Mouse (Mus musculus): ENCODE results near the gene Agap3.

Gene Agap3

GRCm38 (mm10) chr5:24452030-24452690 is at the start of gene Agap3:
Gene Agap3 (plus strand): TSS chr5:24452177.
- DNase-seq (ENCODE audit: low spot score), result peak; percentile 45

- DNase-seq (ENCODE audit: low spot score), result no peak
Observed at GRCm38 (mm10) chr5:24404594-24405360, 47.2 kb upstream of the Agap3 start.

GRCm38 (mm10) chr5:24405389-24405876 is 46.5 kb upstream of the Agap3 start:
- no peak for DNase-seq (ENCODE audit: low spot score)

- no peak for DNase-seq (ENCODE audit: low spot score)
Observed at GRCm38 (mm10) chr5:24408651-24409050, 43.3 kb upstream of the Agap3 start.

- DNase-seq (ENCODE audit: low spot score), result no peak
Observed at GRCm38 (mm10) chr5:24409466-24409865, 42.5 kb upstream of the Agap3 start.

GRCm38 (mm10) chr5:24412063-24412462 is 39.9 kb upstream of the Agap3 start:
- DNase-seq (ENCODE audit: low spot score), result no peak

- no peak for DNase-seq (ENCODE audit: low spot score)
Observed at GRCm38 (mm10) chr5:24413042-24413693, 38.8 kb upstream of the Agap3 start, which contains the start of gene Asic3. Gene Asic3 (plus strand): TSS chr5:24413392.

- DNase-seq (ENCODE audit: low spot score), result no peak
Observed at GRCm38 (mm10) chr5:24413938-24414337, 38.0 kb upstream of the Agap3 start.

- DNase-seq (ENCODE audit: low spot score), result peak; percentile 65
Observed at GRCm38 (mm10) chr5:24416222-24416736, 35.7 kb upstream of the Agap3 start.

- no peak for DNase-seq (ENCODE audit: low spot score)
Observed at GRCm38 (mm10) chr5:24417587-24417986, 34.4 kb upstream of the Agap3 start.

GRCm38 (mm10) chr5:24420381-24420780 is 31.6 kb upstream of the Agap3 start:
- DNase-seq (ENCODE audit: low spot score), result no peak

- DNase-seq (ENCODE audit: low spot score), result peak; percentile 95
Observed at GRCm38 (mm10) chr5:24423129-24424003, 28.6 kb upstream of the Agap3 start, which contains the start of the genes Cdk5 and Slc4a2. Gene Cdk5 (minus strand): TSS chr5:24423530. Gene Slc4a2 (plus strand): TSS chr5:24423837.

GRCm38 (mm10) chr5:24424004-24424781 is 27.8 kb upstream of the Agap3 start:
- no peak for DNase-seq (ENCODE audit: low spot score)

- DNase-seq (ENCODE audit: low spot score), result peak; percentile 90
Observed at GRCm38 (mm10) chr5:24424861-24425411, 27.0 kb upstream of the Agap3 start.

GRCm38 (mm10) chr5:24425421-24426036 is 26.4 kb upstream of the Agap3 start:
- DNase-seq (ENCODE audit: low spot score), result no peak

- no peak for DNase-seq (ENCODE audit: low spot score)
Observed at GRCm38 (mm10) chr5:24426037-24426432, 25.9 kb upstream of the Agap3 start.

- DNase-seq (ENCODE audit: low spot score), result no peak
Observed at GRCm38 (mm10) chr5:24426556-24427284, 25.3 kb upstream of the Agap3 start.

- no peak for DNase-seq (ENCODE audit: low spot score)
Observed at GRCm38 (mm10) chr5:24427285-24427633, 24.7 kb upstream of the Agap3 start.

- no peak for DNase-seq (ENCODE audit: low spot score)
Observed at GRCm38 (mm10) chr5:24427981-24428402, 24.0 kb upstream of the Agap3 start.
